Mouse (Mus musculus) heart, embryonic 14.5 days (tissue): ENCODE data around the gene Ano9. TPM values are rescaled to one million over a fixed set of nuclear protein-coding genes. Genes with fewer than 3 reads are reported as not detected.
A peak's percentile ranks its signal among the peaks of the same experiment; 100 is the strongest.

Experiments
- ATAC-seq: fragments of 200-750 bp; cut with Nextera tagmentation; 2 replicates; pipeline ENCODE4 v1.8.0; 2017; ENCODE audit warnings: low read depth, moderate TSS enrichment; ENCODE audit not compliant: insufficient number of reproducible peaks, insufficient read depth, low FRiP score
- H3K27ac ChIP-seq, 2 experiments: fragments of 200-500 bp in 1 of 2; fragments of 300-500 bp in 1 of 2; sonication (generic) in 1 of 2; replicated peaks in 1 of 2; 2 replicates each; pipeline ENCODE4 v1.5.1; 2012 to 2014; ENCODE audit warnings: low read depth in 2 of 2, low read length in 2 of 2, control low read depth in 1 of 2, mild to moderate bottlenecking in 1 of 2, mixed read lengths in 1 of 2; ENCODE audit not compliant: control insufficient read depth in 1 of 2, insufficient read depth in 1 of 2
- H3K27me3 ChIP-seq: fragments of 300-500 bp; sonication (generic); 2 replicates; pipeline ENCODE4 v1.6.1; 2014; ENCODE audit warnings: mild to moderate bottlenecking, low read length, control low read depth; ENCODE audit not compliant: control insufficient read depth, insufficient read depth
- H3K36me3 ChIP-seq: fragments of 300-500 bp; sonication (generic); 2 replicates; pipeline ENCODE4 v1.6.1; 2014; ENCODE audit warnings: mild to moderate bottlenecking, control low read depth, low read length, mixed read lengths; ENCODE audit not compliant: control insufficient read depth, insufficient read depth
- H3K4me1 ChIP-seq, 2 experiments: fragments of 200-500 bp in 1 of 2; fragments of 300-500 bp in 1 of 2; sonication (generic) in 1 of 2; 2 replicates each; pipeline ENCODE4 v1.6.1; 2012 to 2014; ENCODE audit warnings: low read length in 2 of 2, control low read depth in 1 of 2, mixed read lengths in 1 of 2; ENCODE audit not compliant: control insufficient read depth in 2 of 2, insufficient read depth in 2 of 2
- H3K4me2 ChIP-seq: fragments of 300-500 bp; sonication (generic); 2 replicates; pipeline ENCODE4 v1.6.1; 2014; ENCODE audit warnings: mild to moderate bottlenecking, low read length
- H3K4me3 ChIP-seq, 2 experiments: fragments of 200-500 bp in 1 of 2; fragments of 300-500 bp in 1 of 2; sonication (generic) in 1 of 2; 2 replicates each; pipeline ENCODE4 v1.5.1; 2012 to 2014; ENCODE audit warnings: low read length in 2 of 2, mild to moderate bottlenecking in 2 of 2, control low read depth in 1 of 2, low read depth in 1 of 2, moderate library complexity in 1 of 2; ENCODE audit not compliant: control insufficient read depth in 1 of 2, insufficient read depth in 1 of 2
- H3K9ac ChIP-seq: fragments of 300-500 bp; sonication (generic); 2 replicates; pipeline ENCODE4 v1.6.1; 2014; ENCODE audit warnings: mild to moderate bottlenecking, low read length
- H3K9me3 ChIP-seq: fragments of 300-500 bp; sonication (generic); 2 replicates; pipeline ENCODE4 v1.6.1; 2016; ENCODE audit warnings: low read length, control low read depth; ENCODE audit not compliant: control insufficient read depth
- WGBS: fragments of 180-500 bp; shearing (Covaris S2); extraction: QIAGEN DNeasy Blood & Tissue Kit; methylation state at CpG from one replicate; pipeline ENCODE4 v1.1.7; 2014; 5-methylcytosine and 5-hydroxymethylcytosine counted together
- polyA plus RNA-seq: library from polyadenylated mRNA; unstranded; fragments of >200 nt; fragmentation: Nextera tagmentation; extraction: Ambion mirVana; gene quantifications from 2 replicates; pipeline ENCODE4 v1.2.1, GENCODE M21; 2014

Gene Ano9
- polyA plus RNA-seq, 1 experiment from 2014 or later = 0.34 TPM

DNA sequence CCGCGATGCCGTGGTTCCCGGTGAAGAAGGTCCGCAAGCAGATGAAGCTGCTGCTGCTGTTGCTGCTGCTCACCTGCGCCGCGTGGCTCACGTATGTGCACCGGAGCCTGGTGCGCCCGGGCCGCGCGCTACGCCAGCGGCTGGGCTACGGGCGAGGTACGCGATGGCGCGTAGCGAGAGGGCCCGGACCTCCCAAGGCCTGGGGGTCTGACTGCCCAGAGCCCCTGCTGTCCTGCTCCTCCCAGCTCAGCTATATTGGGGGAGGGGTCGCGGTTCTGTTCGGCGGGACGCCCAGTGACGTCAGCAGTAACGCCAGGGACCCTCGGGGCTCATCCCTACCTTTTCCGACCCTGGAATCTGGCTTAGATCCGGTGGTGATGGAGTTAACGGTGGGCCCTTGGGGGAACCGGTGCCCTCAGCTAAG is 56.3 kb downstream of the Ano9 start:
- Histone ChIP-seq H3K36me3 (no peaks in the 10 kb centered on the region), H3K4me3 (peak overlapping the region; percentile 44 to 57), H3K27ac (no peak overlapping the region), H3K4me2 (peak overlapping the region; percentile 96), H3K9me3 (no peaks in the 10 kb centered on the region), H3K27me3 (peaks cover 64% of the 10 kb centered on the region), H3K9ac (peak overlapping the region; percentile 63), H3K4me1 (peaks cover 2 to 8% of the 10 kb centered on the region in 2 experiments; a peak in 1 of 4 replicates)
- ATAC-seq = no peak
- WGBS = 2% methylated on average over 37 of the region's 37 CpGs

DNA sequence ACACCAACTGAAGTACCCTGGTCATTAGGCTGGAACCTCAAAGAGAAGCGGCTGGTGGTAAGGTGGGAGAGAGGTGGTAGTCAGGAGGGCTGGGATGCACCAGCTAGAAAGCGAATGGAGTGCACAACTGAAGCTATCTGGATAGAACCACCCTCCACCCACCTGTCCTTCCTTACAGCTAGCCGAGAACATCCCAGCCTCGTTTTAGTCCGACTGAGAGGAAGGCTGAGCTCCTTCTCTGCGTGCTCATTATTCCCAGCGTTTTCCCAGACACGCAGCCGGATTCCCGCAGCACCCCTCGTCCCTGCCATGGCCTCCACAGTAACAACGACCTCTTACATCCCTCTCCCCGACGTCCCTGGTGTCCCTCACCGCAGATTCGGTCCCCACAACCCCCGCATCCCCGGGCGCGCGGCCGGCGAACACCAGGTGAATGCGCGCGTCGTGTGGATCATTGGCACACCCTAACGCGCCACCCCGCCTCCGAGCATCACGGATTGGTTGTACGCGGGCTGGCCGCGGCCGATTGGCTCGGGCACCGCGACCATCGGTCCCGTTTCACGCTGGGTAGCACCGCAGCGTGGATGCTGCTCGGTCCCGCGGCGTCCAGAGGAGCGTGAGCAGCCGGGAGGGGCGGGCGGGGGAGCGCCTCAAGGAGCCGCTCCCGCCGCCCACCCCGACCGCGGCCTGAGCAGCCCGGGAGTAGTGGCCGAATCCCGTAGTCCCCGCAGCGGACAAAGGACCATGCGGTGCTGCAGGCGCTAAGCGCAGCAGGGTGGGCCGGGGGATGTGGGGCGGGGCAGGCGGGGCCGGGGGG is 57.0 kb downstream of the Ano9 start, which contains the start of gene B4galnt4:
Gene B4galnt4 (plus strand): TSS at position 679 of the 817 bp plus-strand sequence.
- peaks cover 62% of the 10 kb centered on the region for H3K27me3 ChIP-seq
- peaks cover 2 to 8% of the 10 kb centered on the region in 2 experiments; a peak in 1 of 4 replicates for H3K4me1 ChIP-seq
- H3K9ac ChIP-seq = peak within 1 kb of the TSS; percentile 63
- peak; percentile 77 for ATAC-seq
- peak within 1 kb of the TSS; percentile 96 for H3K4me2 ChIP-seq
- H3K4me3 ChIP-seq = peak within 1 kb of the TSS; percentile 44 to 57
- 0 out of 2 replicates have a peak, but pooled peaks cover 2% of the 10 kb centered on the region for H3K9me3 ChIP-seq
- WGBS = under 1% methylated on average over 66 of the region's 72 CpGs
- H3K27ac ChIP-seq = no peak within 1 kb of the TSS
- no peaks in the 10 kb centered on the region for H3K36me3 ChIP-seq

DNA sequence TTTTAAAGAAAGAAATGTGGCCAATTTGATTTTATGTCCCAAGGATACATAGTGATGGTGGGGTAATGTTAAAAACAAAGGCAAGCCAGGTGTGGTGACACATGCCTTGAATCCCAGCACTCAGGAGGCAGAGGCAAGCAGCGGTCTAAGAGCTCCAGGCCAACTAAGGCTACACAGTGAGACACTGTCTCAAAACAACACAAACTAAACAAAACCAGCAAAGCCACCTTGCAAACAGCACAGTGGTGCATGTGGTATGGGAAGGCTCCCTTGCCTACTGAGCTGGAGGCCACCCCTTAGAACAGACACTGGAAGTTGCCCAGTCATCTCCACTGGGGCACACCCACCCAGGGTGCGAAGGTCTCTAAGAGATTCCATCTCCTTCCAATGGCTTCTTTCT is 57.7 kb downstream of the Ano9 start:
- H3K4me2 ChIP-seq = no peak overlapping the region
- H3K36me3 ChIP-seq = no peaks in the 10 kb centered on the region
- no peak overlapping the region for H3K4me3 ChIP-seq
- WGBS = 72% methylated on average over 2 of the region's 2 CpGs
- ATAC-seq = no peak
- H3K9ac ChIP-seq = no peak overlapping the region
- H3K9me3 ChIP-seq = 0 out of 2 replicates have a peak, but pooled peaks cover 2% of the 10 kb centered on the region
- peaks cover 62% of the 10 kb centered on the region for H3K27me3 ChIP-seq
- peaks cover 2 to 8% of the 10 kb centered on the region in 2 experiments; a peak in 1 of 4 replicates for H3K4me1 ChIP-seq
- H3K27ac ChIP-seq = no peak overlapping the region

DNA sequence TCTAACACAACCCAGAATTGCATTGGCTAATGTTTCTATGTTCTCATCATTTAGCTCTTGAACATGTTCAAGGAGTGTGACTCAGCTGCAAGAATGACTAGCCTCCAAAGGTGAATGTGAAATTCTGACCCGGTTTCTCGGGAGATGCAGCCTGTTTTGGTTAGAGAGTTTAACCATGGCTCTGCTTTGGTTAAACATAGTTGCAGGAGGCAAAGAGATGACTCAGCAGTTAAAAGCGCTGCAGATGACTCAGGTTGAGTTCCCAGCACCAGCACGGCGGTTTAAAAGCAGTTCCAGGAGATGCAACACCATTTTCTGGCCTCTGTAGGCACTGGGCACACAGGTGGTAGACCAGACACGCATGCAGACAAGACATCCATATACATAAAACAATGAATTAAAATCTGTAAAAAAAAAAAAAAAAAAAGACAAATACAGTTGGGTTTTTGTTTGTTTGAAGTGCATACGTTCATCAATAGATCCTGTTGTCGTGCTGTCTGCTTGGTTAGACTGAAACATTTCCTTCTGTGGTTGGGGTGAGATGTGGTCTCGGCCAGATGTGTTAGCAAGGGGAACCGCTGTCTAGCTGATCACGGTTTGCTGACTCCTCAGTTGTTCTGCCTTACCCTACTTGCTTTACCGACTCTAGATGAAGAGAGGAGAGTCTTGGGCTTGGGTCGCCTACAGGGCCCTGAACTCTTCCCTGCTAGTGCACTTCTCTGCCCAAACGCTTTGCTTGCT is 58.8 kb downstream of the Ano9 start:
- no peak overlapping the region for H3K4me3 ChIP-seq
- ATAC-seq = no peak
- H3K9me3 ChIP-seq = 0 out of 2 replicates have a peak, but pooled peaks cover 2% of the 10 kb centered on the region
- WGBS = 79% methylated on average over 14 of the region's 14 CpGs
- H3K4me2 ChIP-seq = no peak overlapping the region
- H3K9ac ChIP-seq = no peak overlapping the region
- H3K27me3 ChIP-seq = peaks cover 57% of the 10 kb centered on the region
- H3K4me1 ChIP-seq = peaks cover 2 to 8% of the 10 kb centered on the region in 2 experiments; a peak in 1 of 4 replicates
- no peak overlapping the region for H3K27ac ChIP-seq
- no peaks in the 10 kb centered on the region for H3K36me3 ChIP-seq

DNA sequence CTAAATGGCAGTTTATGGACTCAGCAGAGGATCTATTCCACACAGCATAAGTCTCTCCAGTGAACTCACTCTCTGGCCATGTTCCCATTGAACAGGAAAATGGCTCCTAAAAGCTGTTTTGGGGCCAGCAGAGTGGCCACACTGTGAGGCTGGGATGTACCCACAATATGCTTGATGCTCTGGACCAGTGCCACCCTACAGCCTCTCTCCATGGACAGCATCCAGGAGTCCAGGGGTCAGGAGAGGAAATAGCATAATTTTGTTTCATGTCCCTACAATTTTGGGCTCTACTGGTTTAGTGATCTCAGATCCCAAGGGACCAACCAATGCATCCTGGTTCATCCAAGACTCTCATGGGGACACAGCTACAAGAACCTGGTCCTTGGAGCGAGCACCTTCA is 60.1 kb downstream of the Ano9 start:
- Histone ChIP-seq H3K4me2 (no peak overlapping the region), H3K36me3 (no peaks in the 10 kb centered on the region), H3K9me3 (0 out of 2 replicates have a peak, but pooled peaks cover 2% of the 10 kb centered on the region), H3K27ac (no peak overlapping the region), H3K4me3 (no peak overlapping the region), H3K27me3 (peaks cover 48% of the 10 kb centered on the region), H3K4me1 (peaks cover 2 to 8% of the 10 kb centered on the region in 2 experiments; a peak in 1 of 4 replicates), H3K9ac (no peak overlapping the region)
- ATAC-seq = no peak
- 80% methylated on average over 1 of the region's 1 CpGs for WGBS

DNA sequence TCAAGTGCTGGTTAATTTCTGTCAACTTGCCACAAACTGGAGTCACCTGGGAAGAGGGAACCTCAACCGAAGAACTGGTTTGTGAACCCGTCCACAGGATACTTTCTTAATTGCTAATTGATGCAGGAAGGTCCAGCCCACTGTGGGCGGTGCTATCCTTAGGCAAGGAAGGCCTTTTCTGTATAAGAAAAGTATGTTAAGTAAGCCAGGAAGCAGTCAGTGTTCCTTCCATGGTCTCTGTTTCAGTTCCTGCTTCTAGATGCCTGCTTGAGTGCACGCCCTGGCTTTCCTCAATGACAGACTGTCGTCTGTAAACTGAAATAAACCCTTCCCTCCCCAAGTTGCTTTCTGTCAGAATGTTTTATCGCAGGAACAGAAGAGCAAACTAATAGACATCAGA is 60.6 kb downstream of the Ano9 start:
- H3K4me1 ChIP-seq = peaks cover 2 to 8% of the 10 kb centered on the region in 2 experiments; a peak in 1 of 4 replicates
- H3K4me2 ChIP-seq = no peak overlapping the region
- no peak overlapping the region for H3K4me3 ChIP-seq
- no peaks in the 10 kb centered on the region for H3K36me3 ChIP-seq
- no peak overlapping the region for H3K9ac ChIP-seq
- WGBS = 79% methylated on average over 6 of the region's 6 CpGs
- no peak overlapping the region for H3K27ac ChIP-seq
- ATAC-seq = no peak
- peaks cover 42% of the 10 kb centered on the region for H3K27me3 ChIP-seq
- H3K9me3 ChIP-seq = 0 out of 2 replicates have a peak, but pooled peaks cover 2% of the 10 kb centered on the region

DNA sequence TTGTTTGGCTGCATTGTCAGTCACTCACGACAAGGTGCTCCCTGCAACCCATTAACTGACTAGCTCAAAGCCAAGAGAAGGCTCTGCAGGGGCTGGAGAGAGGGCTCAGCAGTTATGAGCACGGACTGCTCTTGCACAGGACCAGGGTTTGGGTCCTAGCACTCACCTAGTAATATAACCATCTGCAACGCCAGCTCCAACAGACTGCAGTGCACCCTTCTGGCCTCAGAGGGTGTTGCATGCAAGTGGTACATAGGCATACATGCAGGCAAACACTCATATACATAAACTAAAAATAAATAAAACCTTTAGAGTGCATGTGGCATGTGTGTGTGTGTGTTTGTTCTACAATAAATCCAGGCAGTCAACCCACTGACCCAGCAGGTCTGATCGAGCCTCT is 61.8 kb downstream of the Ano9 start:
- Histone ChIP-seq H3K4me3 (no peak overlapping the region), H3K27me3 (peaks cover 30% of the 10 kb centered on the region), H3K9ac (no peak overlapping the region), H3K36me3 (no peaks in the 10 kb centered on the region), H3K9me3 (0 out of 2 replicates have a peak, but pooled peaks cover 2% of the 10 kb centered on the region), H3K4me2 (no peak overlapping the region), H3K4me1 (0 out of 4 replicates have a peak, but pooled peaks cover 2 to 5% of the 10 kb centered on the region in 2 experiments), H3K27ac (no peak overlapping the region)
- ATAC-seq = no peak
- WGBS = 73% methylated on average over 4 of the region's 4 CpGs
